Mouse (Mus musculus) heart, adult 2 months (tissue): Measurements from ENCODE around the gene Samd14.

Source experiments
- CTCF ChIP-seq: fragments of 200-600 bp; IDR thresholded peaks from 2 replicates; pipeline ENCODE4 v1.8.1; 2022; ENCODE audit warnings: antibody characterized with exemption, mild to moderate bottlenecking, moderate library complexity
- EP300 ChIP-seq: fragments of 200-500 bp; IDR thresholded peaks from 2 replicates; pipeline ENCODE4 v1.6.1; 2011; ENCODE audit warnings: low read depth, low read length, control low read depth; ENCODE audit not compliant: insufficient read depth
- POLR2A ChIP-seq: fragments of 200-500 bp; IDR thresholded peaks from 2 replicates; pipeline ENCODE4 v1.6.1; 2011; ENCODE audit warnings: mild to moderate bottlenecking, low read depth, low read length, control low read depth; ENCODE audit not compliant: insufficient read depth

- no peak for TF ChIP-seq CTCF
- no peak for TF ChIP-seq POLR2A
- TF ChIP-seq EP300, result no peak
Measured at GRCm38 (mm10) chr11:95012075-95012474, 2.4 kb downstream of the Samd14 start.
